Mouse (Mus musculus) monocyte, adult 2 months (primary cell): ENCODE measurements around the gene Sin3a.

Experiments used
- DNase-seq, 2 experiments: peaks; one replicate each; pipeline ENCODE4 v3.0.0; 2022; ENCODE audit warnings: low spot score in 2 of 2, low read depth in 1 of 2

The Sin3a gene

DNA sequence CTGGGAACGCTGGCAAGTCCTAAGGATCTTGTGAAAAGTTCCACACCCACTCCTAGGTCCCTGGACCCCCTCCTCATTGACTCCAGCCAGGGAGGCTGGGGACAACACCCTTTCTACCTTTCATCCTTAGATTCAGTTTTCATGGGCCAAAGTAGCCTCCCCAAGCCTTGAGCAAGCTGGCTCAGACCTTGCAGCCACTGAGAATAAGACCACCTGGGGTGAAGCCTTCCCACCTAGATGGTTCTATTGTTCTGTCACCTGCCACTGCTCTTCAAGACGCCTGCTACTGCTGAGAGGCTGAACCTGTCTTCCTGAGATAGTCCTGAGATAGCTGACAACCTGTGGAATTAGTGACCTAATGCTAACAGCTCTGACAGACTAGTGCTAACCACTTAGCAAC is 91.3 kb downstream of the Sin3a start:
- DNase-seq, result no peak

DNA sequence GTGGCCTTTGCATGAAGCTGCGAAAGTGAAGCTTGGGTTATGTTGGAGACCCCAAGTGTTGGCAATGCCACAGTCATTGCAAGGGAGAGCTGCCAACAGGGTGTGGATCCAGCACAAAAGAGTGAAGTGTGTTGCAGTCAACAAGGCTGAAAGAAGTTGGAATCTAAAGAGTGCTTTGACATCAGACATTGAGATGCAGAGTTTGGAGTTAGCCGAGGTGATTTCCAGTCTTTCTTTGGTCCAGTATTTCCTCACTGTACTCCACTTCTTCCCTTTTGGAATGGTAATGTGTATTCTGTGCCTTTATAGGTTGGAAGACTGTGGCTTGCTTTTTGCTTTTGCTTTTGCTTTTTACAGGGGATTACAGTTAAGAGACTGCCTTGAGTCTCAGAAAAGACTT is 94.3 kb downstream of the Sin3a start:
- DNase-seq, result no peak

DNA sequence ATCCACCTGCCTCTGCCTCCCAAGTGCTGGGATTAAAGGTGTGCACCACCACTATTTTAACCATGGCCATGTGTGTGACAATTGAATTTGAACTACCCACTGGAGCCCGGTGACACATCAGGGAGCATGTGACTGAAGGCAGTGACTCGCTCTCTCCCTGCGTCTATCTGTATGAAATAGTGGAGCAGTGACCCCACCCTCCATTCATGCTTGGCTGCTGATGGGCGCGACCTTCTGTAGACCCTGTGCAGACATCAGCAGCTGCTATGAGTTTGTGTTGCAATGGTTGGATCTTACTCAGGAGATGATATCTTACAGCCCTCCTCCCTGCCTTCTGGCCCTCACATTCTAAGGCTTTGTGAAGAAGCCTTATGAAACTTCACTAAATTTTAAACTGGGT is 96.6 kb downstream of the Sin3a start:
- DNase-seq, result no peak
